Mouse (Mus musculus) embryonic fibroblast, embryonic 13.5 days (primary cell): ENCODE measurements around the gene Fam205a4.
"Not testable (repeated sequence)": the region's sequence is repeated elsewhere in the genome, so short reads cannot be mapped to it uniquely, and the experiment has no call there.

ENCODE experiments used
- CTCF ChIP-seq: IDR thresholded peaks from 2 replicates; pipeline ENCODE4 v1.5.1; 2011; ENCODE audit warnings: mild to moderate bottlenecking, control low read depth, low read length, moderate library complexity, borderline replicate concordance; ENCODE audit not compliant: insufficient read depth
- POLR2A ChIP-seq: IDR thresholded peaks from 2 replicates; pipeline ENCODE4 v1.6.1; 2011; ENCODE audit warnings: low read depth, mild to moderate bottlenecking, control low read depth, low read length, moderate library complexity

GRCm38 (mm10) chr4:41941272-41941671, 24.6 kb upstream of the Fam205a4 start, which contains the start of gene Gm20878:
- TF ChIP-seq POLR2A, CTCF: not testable (repeated sequence)
